Mouse (Mus musculus) cerebellum, adult 11 months (tissue): ENCODE results near the gene Efcab8.

Experiments used
- DNase-seq: peaks from one replicate; pipeline ENCODE4 v3.0.0; 2022

The Efcab8 gene

GRCm38 (mm10) chr2:153827171-153827830 is 47.6 kb downstream of the Efcab8 start:
- DNase-seq, result peak; percentile 76

- no peak for DNase-seq
These were observed 49.0 kb downstream of the Efcab8 start for GRCm38 (mm10) chr2:153828704-153829103.

GRCm38 (mm10) chr2:153833291-153833690 is 53.6 kb downstream of the Efcab8 start:
- no peak for DNase-seq

- no peak for DNase-seq
These were observed 63.1 kb downstream of the Efcab8 start for GRCm38 (mm10) chr2:153842854-153843253.

- no peak for DNase-seq
These were observed 68.7 kb downstream of the Efcab8 start for GRCm38 (mm10) chr2:153848389-153848788.

- DNase-seq, result peak; percentile 31
These were observed 70.8 kb downstream of the Efcab8 start for GRCm38 (mm10) chr2:153850351-153851029.

- peak; percentile 79 for DNase-seq
These were observed 71.3 kb downstream of the Efcab8 start for GRCm38 (mm10) chr2:153851030-153851360.

GRCm38 (mm10) chr2:153853544-153853943 is 73.8 kb downstream of the Efcab8 start:
- DNase-seq, result no peak

- peak; percentile 79 for DNase-seq
These were observed 79.8 kb downstream of the Efcab8 start for GRCm38 (mm10) chr2:153859581-153859980.

- no peak for DNase-seq
These were observed 80.6 kb downstream of the Efcab8 start for GRCm38 (mm10) chr2:153860315-153860714.

- no peak for DNase-seq
These were observed 81.0 kb downstream of the Efcab8 start for GRCm38 (mm10) chr2:153860715-153861114.

- DNase-seq, result no peak
These were observed 82.2 kb downstream of the Efcab8 start for GRCm38 (mm10) chr2:153861960-153862359.

GRCm38 (mm10) chr2:153870984-153871383 is 91.3 kb downstream of the Efcab8 start, which contains the start of gene Sun5:
Sun5 (minus strand) TSS chr2:153871084.
- DNase-seq, result no peak

- no peak for DNase-seq
These were observed 95.0 kb downstream of the Efcab8 start, which contains the start of gene Bpifb2 for GRCm38 (mm10) chr2:153874745-153875144. Bpifb2 (plus strand) TSS chr2:153875045.
